In genomic region chr10:69307067-69307466, GRCm38 (mm10) we compare ENCODE assay signal across 9 mouse cellular contexts. TPM values are rescaled to one million over a fixed set of nuclear protein-coding genes. Genes with fewer than 3 reads are reported as not detected.
DNase-seq lines count a peak whose midpoint lies in the region; ATAC-seq lines count a peak whose summit lies in the region.
"Had no signal": no experiment of that assay in that cellular context is flagged by ENCODE, and none has a peak within 500 bp of the region (broad histone marks: within the 10 kb centered on the region; RNA-seq: fewer than 3 reads in every experiment).

No protein-coding gene starts in this region.

- 0 out of 2 replicates have a peak, but pooled peaks cover 12% of the 10 kb centered on the region for H3K4me1 ChIP-seq in hindbrain, embryonic 10.5 days (replicated peaks)
- H3K4me1 ChIP-seq in hindbrain, embryonic 13.5 days (replicated peaks): no peaks in the 10 kb centered on the region

- no peaks in the 10 kb centered on the region for H3K27me3 ChIP-seq in hindbrain, embryonic 10.5 days (ENCODE audit: insufficient read depth, poor library complexity, severe bottlenecking)
- H3K27me3 ChIP-seq in hindbrain, embryonic 13.5 days: no peaks in the 10 kb centered on the region

- H3K4me3 ChIP-seq in hindbrain, embryonic 10.5 days: no peak overlapping the region
- H3K4me3 ChIP-seq in hindbrain, embryonic 13.5 days: no peak overlapping the region

- H3K9me3 ChIP-seq in hindbrain, embryonic 10.5 days: no peaks in the 10 kb centered on the region
- H3K9me3 ChIP-seq in hindbrain, embryonic 13.5 days: no peaks in the 10 kb centered on the region

- intact Hi-C loops in left cerebral cortex, postnatal 4 days (cut with DNase I): loop anchor here (10.0 kb wide), 1 partner anchor 122 kb away; no protein-coding TSS in a partner anchor

- 45% methylated on average over 5 of the region's 5 CpGs for WGBS in hindbrain, embryonic 10.5 days
- WGBS in hindbrain, embryonic 13.5 days: 47% methylated on average over 5 of the region's 5 CpGs

- H3K9ac ChIP-seq in hindbrain, embryonic 13.5 days: no peak overlapping the region

- H3K36me3 ChIP-seq in hindbrain, embryonic 10.5 days: no peaks in the 10 kb centered on the region
- no peaks in the 10 kb centered on the region for H3K36me3 ChIP-seq in hindbrain, embryonic 13.5 days

- H3K4me2 ChIP-seq in hindbrain, embryonic 13.5 days: no peak overlapping the region

- H3K27ac ChIP-seq in hindbrain, embryonic 10.5 days: no peak overlapping the region
- H3K27ac ChIP-seq in hindbrain, embryonic 13.5 days: no peak overlapping the region
- H3K27ac ChIP-seq: macrophage had no signal

- peak; percentile 60 for DNase-seq in hindbrain, embryonic 10.5 days (ENCODE audit: low spot score)
- peak; percentile 52 for DNase-seq in adrenal gland, postnatal 25 days
- DNase-seq in forelimb bud, embryonic 11.5 days (ENCODE audit: low read depth, low spot score): peak; percentile 60
- peak; percentile 73 for DNase-seq in kidney, adult 18-20 months
- peak; percentile 50 for DNase-seq in left cerebral cortex, postnatal 4 days
- peak; percentile 17 to 28 for DNase-seq in natural killer cell, adult 2 months (ENCODE audit: low spot score in 2 of 2)
- DNase-seq in telencephalon, adult 2 months (ENCODE audit: low read depth, low spot score): peak; percentile 38

- ATAC-seq in hindbrain, embryonic 13.5 days (ENCODE audit: low FRiP score): no peak

RNA-seq across cellular contexts. Expression of gene Cdk1, which starts 45.7 kb away (rescaled TPM):
- 410 and 491 TPM in 2 replicates for polyA plus RNA-seq in hindbrain, embryonic 10.5 days (2016; fragmentation: Nextera tagmentation; extraction: Ambion mirVana)
- polyA plus RNA-seq in hindbrain, embryonic 13.5 days (2015; fragmentation: Nextera tagmentation; extraction: Ambion mirVana): 99.4 and 113 TPM in 2 replicates
- total RNA-seq in adrenal gland, postnatal 25 days (2021): 17.1 and 25.6 TPM in 2 replicates
- total RNA-seq in left cerebral cortex, postnatal 4 days (2021): 10 to 100 TPM; 14.8 to 15.1 TPM

Comparison
In these comparisons a context has a peak if more than half of its experiments do, and no peak if none do; other contexts are left out.
1. DNase-seq: peak in every context shown above with its lines; median percentile 73 in kidney, adult 18-20 months; 60 in hindbrain, embryonic 10.5 days; 60 in forelimb bud, embryonic 11.5 days; 52 in adrenal gland, postnatal 25 days; 50 in left cerebral cortex, postnatal 4 days; 38 in telencephalon, adult 2 months; 22 in natural killer cell, adult 2 months.